Mouse (Mus musculus) ZHBTc4 (cell line): ENCODE measurements at regions not wholly inside any gene's neighbourhood (a gene's known extent, or its start where the extent isn't known, plus 50 kb on each side); places are given as distances from the start of the nearest gene placed in this dataset.
A peak's percentile ranks its signal among the peaks of the same experiment; 100 is the strongest.
"Not testable (repeated sequence)": the region's sequence is repeated elsewhere in the genome, so short reads cannot be mapped to it uniquely, and the experiment has no call there.

Experiments
- DNase-seq: peaks from one replicate; pipeline ENCODE4 v3.0.0-alpha.2; 2011; ENCODE audit warnings: low read depth, low spot score

- DNase-seq = no peak
These were observed 54.4 kb upstream of the Tcf12 start for GRCm38 (mm10) chr9:72166084-72166483.

- no peak for DNase-seq
These were observed 54.9 kb upstream of the Tcf12 start for GRCm38 (mm10) chr9:72166611-72167010.

- peak; percentile 9 for DNase-seq
These were observed 57.6 kb upstream of the Tcf12 start for GRCm38 (mm10) chr9:72169231-72169630.

- DNase-seq = peak; percentile 58
These were observed 58.1 kb upstream of the Tcf12 start for GRCm38 (mm10) chr9:72169728-72170188.

GRCm38 (mm10) chr9:72170235-72170634, 58.6 kb upstream of the Tcf12 start:
- DNase-seq = no peak

- no peak for DNase-seq
These were observed 60.7 kb upstream of the Tcf12 start for GRCm38 (mm10) chr9:72172331-72172730.

- DNase-seq = peak; percentile 64
These were observed 69.3 kb upstream of the Tcf12 start for GRCm38 (mm10) chr9:72180972-72181371.

- DNase-seq = no peak
These were observed 71.7 kb upstream of the Tcf12 start for GRCm38 (mm10) chr9:72183336-72183735.

- DNase-seq = no peak
These were observed 72.3 kb upstream of the Tcf12 start for GRCm38 (mm10) chr9:72183925-72184324.

GRCm38 (mm10) chr9:72189867-72190266, 78.2 kb upstream of the Tcf12 start:
- DNase-seq = no peak

- DNase-seq = peak; percentile 27
These were observed 79.0 kb upstream of the Tcf12 start for GRCm38 (mm10) chr9:72190631-72191030.

GRCm38 (mm10) chr9:72191091-72191490, 79.4 kb upstream of the Tcf12 start:
- DNase-seq = no peak

- peak; percentile 57 for DNase-seq
These were observed 80.6 kb upstream of the Tcf12 start for GRCm38 (mm10) chr9:72192051-72192952.

GRCm38 (mm10) chr9:72192953-72193337, 81.3 kb upstream of the Tcf12 start:
- not testable (repeated sequence) for DNase-seq

GRCm38 (mm10) chr9:72195348-72195747, 79.3 kb upstream of the Zfp280d start:
- no peak for DNase-seq

- DNase-seq = no peak
These were observed 77.9 kb upstream of the Zfp280d start for GRCm38 (mm10) chr9:72196626-72197330.

- DNase-seq = no peak
These were observed 77.3 kb upstream of the Zfp280d start for GRCm38 (mm10) chr9:72197331-72197732.

GRCm38 (mm10) chr9:72198976-72199375, 75.7 kb upstream of the Zfp280d start:
- DNase-seq = no peak

- DNase-seq = no peak
These were observed 70.2 kb upstream of the Zfp280d start for GRCm38 (mm10) chr9:72204357-72204905.

- DNase-seq = no peak
These were observed 68.8 kb upstream of the Zfp280d start for GRCm38 (mm10) chr9:72205815-72206214.

GRCm38 (mm10) chr9:72206911-72207310, 67.7 kb upstream of the Zfp280d start:
- DNase-seq = no peak

- no peak for DNase-seq
These were observed 66.4 kb upstream of the Zfp280d start for GRCm38 (mm10) chr9:72208296-72208695.
